Mouse (Mus musculus) mature B cell (primary cell): ENCODE measurements around the gene Map4k5.

ENCODE experiments used
- in situ Hi-C: fragments of 300-500 bp; cut with MboI; formaldehyde crosslinking; loops from 2 replicates; pipeline ENCODE4 v1.14.3; 2019

Gene Map4k5

GRCm38 (mm10) chr12:69892371-69893251 lies at the start of gene Map4k5, which contains the start of gene Atl1:
Map4k5 (minus strand) TSS chr12:69893200.
Atl1 (plus strand) TSS chr12:69892614.
- in situ Hi-C loops: loop anchor here (10.0 kb wide), 1 partner anchor 138 kb away; no protein-coding TSS in a partner anchor

DNA sequence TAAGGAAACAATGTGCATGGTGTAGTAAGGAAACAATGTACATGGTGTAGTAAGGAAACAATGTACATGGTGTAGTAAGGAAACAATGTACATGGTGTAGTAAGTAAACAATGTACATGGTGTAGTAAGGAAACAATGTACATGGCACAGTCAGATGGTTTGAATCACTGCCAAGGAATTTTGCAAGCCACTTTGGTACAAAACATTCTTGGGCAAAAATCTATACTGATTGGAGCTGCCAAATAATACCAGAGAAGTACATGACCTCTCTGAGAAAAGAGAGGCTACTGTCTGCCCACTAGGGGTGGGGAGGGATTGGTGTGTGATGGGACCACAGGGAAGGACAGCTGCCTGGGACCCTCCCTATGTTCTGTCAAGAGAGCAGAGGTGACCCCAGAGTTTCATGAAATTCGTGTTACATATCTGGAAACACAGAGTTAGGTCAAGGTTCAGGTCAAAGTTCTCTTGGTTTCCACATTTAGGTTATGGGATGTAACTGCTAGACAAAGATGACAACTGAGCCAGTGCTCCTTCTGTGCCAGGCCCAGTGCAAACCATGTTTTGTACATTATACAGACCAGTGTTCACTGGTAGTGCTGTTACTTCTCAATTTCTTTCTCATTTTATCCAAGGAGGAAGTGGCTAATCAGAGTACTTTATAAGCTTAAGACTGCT lies 48.8 kb upstream of the Map4k5 start:
- in situ Hi-C loops: no loop called here

- in situ Hi-C loops: no loop called here
Measured at GRCm38 (mm10) chr12:69939291-69939690, 46.3 kb upstream of the Map4k5 start.

DNA sequence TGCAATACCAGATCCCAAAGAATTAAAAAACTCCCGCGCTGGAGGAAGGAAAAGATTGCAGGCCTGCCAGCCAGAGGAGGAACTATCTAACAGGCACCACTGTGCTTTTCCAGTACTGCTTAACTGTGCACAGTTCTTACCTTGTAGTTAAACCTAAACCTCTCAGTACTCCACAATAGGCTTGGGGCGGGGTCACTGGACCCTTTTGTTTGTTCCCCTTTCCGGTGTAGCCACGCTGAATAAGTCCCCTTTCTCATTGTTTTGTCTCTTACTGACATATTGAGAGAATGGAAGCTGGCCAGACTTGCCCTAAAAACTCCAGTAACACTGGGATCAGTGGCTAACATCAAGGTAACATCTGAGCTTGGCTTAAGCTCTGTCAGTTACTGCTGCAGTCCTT lies 44.7 kb upstream of the Map4k5 start:
- in situ Hi-C loops: no loop called here

- in situ Hi-C loops: no loop called here
Measured at GRCm38 (mm10) chr12:69926716-69927115, 33.7 kb upstream of the Map4k5 start.

- in situ Hi-C loops: no loop called here
Measured at GRCm38 (mm10) chr12:69924012-69924411, 31.0 kb upstream of the Map4k5 start.

DNA sequence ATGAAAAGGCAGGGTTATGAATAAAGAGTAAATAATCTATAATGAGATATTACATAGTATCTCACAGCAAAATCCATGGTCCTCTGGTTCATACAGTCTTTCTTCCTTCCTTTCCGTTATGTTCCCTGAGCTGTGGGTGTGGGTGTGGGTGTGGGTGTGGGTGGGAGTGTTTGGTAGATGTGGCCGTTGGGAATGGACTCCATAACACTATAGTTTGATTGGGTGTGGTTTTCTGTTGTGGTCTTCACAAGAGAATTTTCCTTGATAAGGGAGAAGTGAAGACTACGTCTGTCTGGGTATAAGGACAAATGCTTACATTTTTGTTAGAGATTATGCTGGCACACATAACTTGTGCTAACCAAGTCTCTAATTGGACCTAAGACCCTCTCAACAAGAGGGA lies 30.6 kb upstream of the Map4k5 start:
- in situ Hi-C loops: no loop called here

DNA sequence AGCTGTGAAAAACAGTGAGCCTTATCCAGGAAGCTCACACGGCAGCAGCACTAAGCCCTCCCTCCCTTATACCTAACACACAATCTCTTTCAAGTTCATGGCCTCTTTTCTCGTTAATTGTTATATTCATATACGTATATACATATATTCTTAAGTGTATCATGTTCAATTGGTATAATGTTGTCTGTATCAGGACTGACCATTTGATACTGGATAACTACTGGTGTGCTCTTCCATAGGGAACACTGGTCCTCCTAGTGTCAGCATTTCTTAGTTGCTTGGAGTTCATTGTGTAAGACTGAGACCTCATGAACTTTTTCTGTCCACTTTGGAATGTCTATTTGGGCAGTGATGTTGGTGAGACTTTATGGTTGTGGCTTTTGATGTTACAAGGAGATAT lies 30.1 kb upstream of the Map4k5 start:
- in situ Hi-C loops: no loop called here

- in situ Hi-C loops: no loop called here
Measured at GRCm38 (mm10) chr12:69922099-69922498, 29.1 kb upstream of the Map4k5 start.

DNA sequence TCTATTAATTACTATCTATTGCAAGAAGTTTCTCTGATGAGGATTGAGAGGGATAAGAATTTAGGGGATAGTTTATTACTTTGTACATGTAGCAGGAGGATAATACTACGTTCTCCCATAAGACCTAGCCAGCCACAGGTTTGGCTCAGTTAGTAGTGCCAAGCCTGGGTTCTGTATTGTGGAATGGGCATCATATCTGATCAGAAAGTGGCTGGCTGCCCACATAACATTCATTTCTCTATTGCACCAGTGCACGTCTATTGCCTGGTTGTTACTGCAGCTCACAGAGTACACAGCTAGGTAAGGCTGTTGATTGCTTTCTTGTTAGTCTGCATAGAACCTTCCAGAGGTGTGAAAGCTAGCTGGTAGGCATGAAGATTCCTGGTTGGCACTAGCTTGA lies 24.9 kb upstream of the Map4k5 start:
- in situ Hi-C loops: no loop called here

DNA sequence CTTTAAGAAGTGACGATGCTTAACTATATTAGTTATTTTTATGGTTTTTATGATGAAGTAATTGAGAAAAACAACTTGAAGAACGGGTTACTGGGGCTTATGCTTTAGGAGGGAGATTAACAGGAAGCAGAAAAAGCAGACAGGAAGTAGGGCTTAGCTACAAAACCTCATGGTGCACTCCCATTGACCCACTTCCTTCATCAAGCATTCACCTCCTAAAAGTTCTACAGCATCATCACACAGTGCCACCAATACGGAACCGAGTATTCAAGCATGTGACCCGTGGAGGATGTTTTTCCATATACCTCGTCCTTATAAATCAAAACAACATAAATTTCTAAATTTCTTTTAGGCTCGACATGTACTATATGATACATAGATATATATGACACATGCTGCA lies 19.7 kb upstream of the Map4k5 start:
- in situ Hi-C loops: no loop called here

DNA sequence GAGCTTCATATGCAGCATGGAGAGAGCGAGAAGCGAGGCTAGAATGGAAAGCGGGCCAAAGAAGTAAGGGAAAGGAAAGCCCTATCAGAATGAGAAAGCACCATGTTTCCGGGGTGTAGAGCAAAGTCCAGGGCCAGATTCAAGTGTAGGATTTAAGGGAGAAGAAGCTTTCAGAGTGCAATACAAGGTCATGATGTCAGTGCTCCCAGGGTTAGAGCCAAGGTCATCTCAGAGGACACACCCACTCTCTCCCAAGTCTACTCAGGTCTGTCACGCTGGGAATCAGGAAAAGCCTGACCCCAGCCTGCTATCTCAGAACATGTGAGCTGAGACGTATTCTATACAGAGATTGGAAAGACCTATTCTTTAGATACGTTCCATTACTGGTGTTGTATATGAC lies 18.9 kb upstream of the Map4k5 start:
- in situ Hi-C loops: no loop called here

- in situ Hi-C loops: no loop called here
Measured at GRCm38 (mm10) chr12:69908511-69908900, 15.5 kb upstream of the Map4k5 start.

DNA sequence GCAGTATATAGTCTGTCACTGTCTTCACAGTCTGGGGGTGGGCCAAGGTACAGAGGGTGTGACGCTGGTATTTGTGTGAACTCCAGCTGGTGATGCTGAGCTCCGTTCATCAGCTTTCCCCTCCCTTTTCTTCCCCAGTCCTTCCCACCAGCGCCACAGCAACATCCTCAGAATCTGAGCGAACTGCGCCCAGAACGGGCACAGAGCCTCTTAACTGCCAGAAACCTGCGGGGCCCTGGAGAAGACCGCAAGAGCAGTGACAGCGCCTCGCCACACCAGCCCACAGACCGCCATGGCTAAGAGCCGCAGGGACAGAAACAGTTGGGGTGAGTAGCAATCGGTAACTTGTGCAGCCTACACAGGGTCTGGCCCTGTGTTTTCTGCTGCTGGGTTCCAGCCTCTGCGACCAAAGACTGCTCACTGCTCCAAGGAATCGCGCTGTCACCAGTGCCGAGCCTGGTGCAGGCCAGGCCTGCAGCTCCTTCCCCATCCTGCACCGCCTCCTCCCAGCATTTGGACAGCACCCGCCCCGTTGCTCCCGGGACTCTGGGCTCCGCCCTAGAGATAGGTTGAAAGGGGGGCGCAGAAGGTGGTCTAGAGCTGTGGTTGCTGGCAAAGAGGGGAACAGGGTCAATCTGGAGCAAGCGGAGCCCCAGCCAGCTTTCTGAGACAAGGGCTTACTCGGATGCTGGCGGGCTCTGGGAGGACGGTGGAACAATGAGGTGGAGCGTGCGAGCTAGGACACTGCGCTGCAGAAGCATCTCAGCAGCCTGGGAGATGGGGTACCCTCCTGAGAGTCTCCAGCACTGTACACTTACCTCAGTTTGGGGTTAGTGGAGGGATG lies 14.9 kb upstream of the Map4k5 start:
- in situ Hi-C loops: no loop called here

GRCm38 (mm10) chr12:69904991-69905390 lies 12.0 kb upstream of the Map4k5 start:
- in situ Hi-C loops: no loop called here

- in situ Hi-C loops: loop anchor here (10.0 kb wide), 1 partner anchor 143 kb away; no protein-coding TSS in a partner anchor
Measured at GRCm38 (mm10) chr12:69898119-69898518, 5.1 kb upstream of the Map4k5 start.

DNA sequence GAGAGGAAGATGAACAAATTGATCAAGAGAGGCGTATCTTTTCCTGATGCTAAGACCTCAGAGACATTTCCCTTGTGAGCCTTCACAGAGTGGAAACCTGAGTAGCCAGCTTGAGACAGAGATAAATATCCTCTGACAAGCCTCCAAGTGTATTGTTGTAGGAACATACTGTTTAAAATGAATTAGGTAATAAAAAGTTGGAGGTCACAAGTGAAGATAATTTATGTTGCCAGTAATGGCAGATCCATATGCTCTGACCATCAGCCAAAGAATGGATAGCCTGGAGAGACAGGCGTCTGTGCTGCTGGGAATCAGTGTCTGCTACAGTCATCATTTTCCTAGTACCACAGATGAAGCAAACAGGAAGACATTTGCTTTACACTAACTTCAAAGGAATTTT lies 2.0 kb upstream of the Map4k5 start:
- in situ Hi-C loops: loop anchor here (10.0 kb wide), 1 partner anchor 140 kb away; no protein-coding TSS in a partner anchor

- in situ Hi-C loops: loop anchor here (10.0 kb wide), 1 partner anchor 139 kb away; no protein-coding TSS in a partner anchor
Measured at GRCm38 (mm10) chr12:69893927-69894326, 927 bp upstream of the Map4k5 start.

GRCm38 (mm10) chr12:69891721-69892120 lies 1.3 kb downstream of the Map4k5 start:
- in situ Hi-C loops: loop anchor here (10.0 kb wide), 1 partner anchor 137 kb away; no protein-coding TSS in a partner anchor

GRCm38 (mm10) chr12:69890476-69890875 lies 2.5 kb downstream of the Map4k5 start:
- in situ Hi-C loops: loop anchor here (10.0 kb wide), 1 partner anchor 136 kb away; no protein-coding TSS in a partner anchor

- in situ Hi-C loops: loop anchor here (10.0 kb wide), 1 partner anchor 135 kb away; no protein-coding TSS in a partner anchor
Measured at GRCm38 (mm10) chr12:69890051-69890450, 2.9 kb downstream of the Map4k5 start.

DNA sequence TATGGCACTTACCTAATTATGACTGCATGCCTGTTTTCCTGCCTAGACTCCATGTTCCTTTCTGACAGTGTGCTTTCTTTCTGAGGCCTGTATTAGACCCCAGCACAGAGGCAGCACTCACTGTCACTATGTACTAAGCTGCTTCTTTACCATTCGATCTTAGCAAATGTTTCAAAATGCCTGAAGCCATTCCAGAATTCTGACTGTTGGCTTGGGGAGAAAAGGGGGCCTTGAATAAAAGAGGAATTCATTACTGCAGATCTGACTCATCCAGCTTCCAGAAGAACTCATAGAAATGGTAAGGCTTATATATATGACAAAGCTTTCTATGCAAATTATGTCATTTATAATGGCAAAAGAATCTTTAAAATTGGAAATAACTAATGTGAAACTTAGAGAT lies 4.7 kb downstream of the Map4k5 start:
- in situ Hi-C loops: no loop called here
